Mouse (Mus musculus): Measurements from ENCODE around the gene Adap1.

DNA sequence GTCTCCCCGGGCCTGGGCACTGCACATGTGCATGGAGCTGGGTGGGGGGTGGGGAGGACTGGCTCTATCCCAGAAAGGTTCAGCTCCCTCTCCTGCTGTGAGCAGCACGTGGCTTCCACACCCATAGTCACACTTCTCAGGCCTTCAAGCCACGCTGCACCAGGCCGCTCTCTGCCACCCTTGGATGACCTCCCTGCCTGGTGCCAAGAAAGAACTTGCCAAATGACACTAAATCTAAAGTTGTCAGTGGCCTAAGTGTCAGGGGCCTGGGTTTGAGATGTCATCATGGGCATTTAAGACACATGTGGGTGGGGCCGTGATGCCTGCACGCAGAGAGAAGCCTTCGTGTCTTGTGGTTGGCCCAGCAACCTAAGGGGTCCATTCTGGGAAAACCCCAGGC is 5.0 kb downstream of the Adap1 start:
- TF ChIP-seq EP300 (IDR thresholded peaks at IDR 0.05; ENCODE audit: low read depth): no peak
- TF ChIP-seq CTCF (IDR thresholded peaks at IDR 0.05; ENCODE audit: low read depth): no peak
